Mouse (Mus musculus) heart, embryonic 15.5 days (tissue): ENCODE measurements around the gene Acsbg1. TPM values are rescaled to one million over a fixed set of nuclear protein-coding genes. Genes with fewer than 3 reads are reported as not detected.

Experiments used
- ATAC-seq: fragments of 200-750 bp; cut with Nextera tagmentation; replicated peaks from 2 replicates; pipeline ENCODE4 v1.8.0; 2017; ENCODE audit warnings: low read depth, moderate TSS enrichment; ENCODE audit not compliant: insufficient number of reproducible peaks, insufficient read depth, low FRiP score
- H3K27ac ChIP-seq: fragments of 300-500 bp; sonication (generic); 2 replicates; pipeline ENCODE4 v1.5.1; 2015; ENCODE audit warnings: mild to moderate bottlenecking, inconsistent platforms
- H3K27me3 ChIP-seq: fragments of 300-500 bp; sonication (generic); 2 replicates; pipeline ENCODE4 v1.6.1; 2015; ENCODE audit warnings: inconsistent platforms
- H3K36me3 ChIP-seq: fragments of 300-500 bp; sonication (generic); 2 replicates; pipeline ENCODE4 v1.6.1; 2015; ENCODE audit warnings: mild to moderate bottlenecking, inconsistent platforms
- H3K4me1 ChIP-seq: fragments of 300-500 bp; sonication (generic); replicated peaks from 2 replicates; pipeline ENCODE4 v1.6.1; 2015; ENCODE audit warnings: inconsistent platforms
- H3K4me2 ChIP-seq: fragments of 300-500 bp; sonication (generic); 2 replicates; pipeline ENCODE4 v1.6.1; 2015; ENCODE audit warnings: inconsistent platforms, mild to moderate bottlenecking, moderate library complexity
- H3K4me3 ChIP-seq: fragments of 300-500 bp; sonication (generic); 2 replicates; pipeline ENCODE4 v1.5.1; 2015; ENCODE audit warnings: mild to moderate bottlenecking, inconsistent platforms
- H3K9ac ChIP-seq: fragments of 300-500 bp; sonication (generic); 2 replicates; pipeline ENCODE4 v1.6.1; 2015; ENCODE audit warnings: mild to moderate bottlenecking, inconsistent platforms
- H3K9me3 ChIP-seq: fragments of 300-500 bp; sonication (generic); replicated peaks from 2 replicates; pipeline ENCODE4 v1.6.1; 2016; ENCODE audit warnings: inconsistent platforms
- WGBS: fragments of 180-500 bp; shearing (Covaris S2); methylation state at CpG from one replicate; pipeline ENCODE4 v1.1.7; 2015; ENCODE audit warnings: mixed read lengths; 5-methylcytosine and 5-hydroxymethylcytosine counted together
- polyA plus RNA-seq: library from polyadenylated mRNA; unstranded; fragments of >200 nt; fragmentation: Nextera tagmentation; extraction: Ambion mirVana; gene quantifications from 2 replicates; pipeline ENCODE4 v1.2.1, GENCODE M21; 2015

The Acsbg1 gene
- polyA plus RNA-seq, 1 experiment from 2014 or later, result not detected

- no peak for ATAC-seq
- H3K4me2 ChIP-seq, result no peak overlapping the region
- no peak overlapping the region for H3K4me3 ChIP-seq
- 0 out of 2 replicates have a peak, but pooled peaks cover 4% of the 10 kb centered on the region for H3K4me1 ChIP-seq
- no peak overlapping the region for H3K9ac ChIP-seq
- no peaks in the 10 kb centered on the region for H3K9me3 ChIP-seq
- no peak overlapping the region for H3K27ac ChIP-seq
- H3K27me3 ChIP-seq, result no peaks in the 10 kb centered on the region
- WGBS, result 57% methylated on average over 4 of the region's 4 CpGs
- no peaks in the 10 kb centered on the region for H3K36me3 ChIP-seq
Measured at GRCm38 (mm10) chr9:54642556-54642955, 19.1 kb downstream of the Acsbg1 start.

GRCm38 (mm10) chr9:54642149-54642548, 19.5 kb downstream of the Acsbg1 start:
- 0 out of 2 replicates have a peak, but pooled peaks cover 4% of the 10 kb centered on the region for H3K4me1 ChIP-seq
- H3K27me3 ChIP-seq, result no peaks in the 10 kb centered on the region
- 65% methylated on average over 2 of the region's 2 CpGs for WGBS
- H3K9me3 ChIP-seq, result no peaks in the 10 kb centered on the region
- H3K36me3 ChIP-seq, result no peaks in the 10 kb centered on the region
- H3K4me2 ChIP-seq, result no peak overlapping the region
- H3K9ac ChIP-seq, result no peak overlapping the region
- ATAC-seq, result no peak
- no peak overlapping the region for H3K4me3 ChIP-seq
- no peak overlapping the region for H3K27ac ChIP-seq

GRCm38 (mm10) chr9:54641548-54641947, 20.1 kb downstream of the Acsbg1 start:
- Histone ChIP-seq H3K4me1 (0 out of 2 replicates have a peak, but pooled peaks cover 4% of the 10 kb centered on the region), H3K4me3 (no peak overlapping the region), H3K36me3 (no peaks in the 10 kb centered on the region), H3K9ac (no peak overlapping the region), H3K9me3 (no peaks in the 10 kb centered on the region), H3K27me3 (no peaks in the 10 kb centered on the region), H3K27ac (no peak overlapping the region), H3K4me2 (no peak overlapping the region)
- 72% methylated on average over 3 of the region's 3 CpGs for WGBS
- ATAC-seq, result no peak

- H3K4me3 ChIP-seq, result no peak overlapping the region
- no peak overlapping the region for H3K27ac ChIP-seq
- ATAC-seq, result no peak; the same call in 1 of the 2 replicates
- H3K4me2 ChIP-seq, result no peak overlapping the region
- H3K36me3 ChIP-seq, result no peaks in the 10 kb centered on the region
- H3K9me3 ChIP-seq, result no peaks in the 10 kb centered on the region
- no peak overlapping the region for H3K9ac ChIP-seq
- WGBS, result 53% methylated on average over 2 of the region's 2 CpGs
- no peaks in the 10 kb centered on the region for H3K27me3 ChIP-seq
- H3K4me1 ChIP-seq, result peaks cover 6% of the 10 kb centered on the region; the same call in 1 of the 2 replicates
Measured at GRCm38 (mm10) chr9:54639192-54639591, 22.5 kb downstream of the Acsbg1 start.

GRCm38 (mm10) chr9:54637510-54638314, 24.0 kb downstream of the Acsbg1 start:
- 49% methylated on average over 5 of the region's 5 CpGs for WGBS
- no peak overlapping the region for H3K9ac ChIP-seq
- H3K4me1 ChIP-seq, result peaks cover 12% of the 10 kb centered on the region
- no peak for ATAC-seq
- H3K36me3 ChIP-seq, result no peaks in the 10 kb centered on the region
- no peak overlapping the region for H3K4me3 ChIP-seq
- H3K27ac ChIP-seq, result no peak overlapping the region
- H3K9me3 ChIP-seq, result no peaks in the 10 kb centered on the region
- H3K4me2 ChIP-seq, result no peak overlapping the region
- H3K27me3 ChIP-seq, result no peaks in the 10 kb centered on the region

- no peaks in the 10 kb centered on the region for H3K9me3 ChIP-seq
- H3K4me1 ChIP-seq, result peaks cover 8% of the 10 kb centered on the region
- H3K27ac ChIP-seq, result no peak overlapping the region
- no peak overlapping the region for H3K4me3 ChIP-seq
- ATAC-seq, result no peak
- no peak overlapping the region for H3K9ac ChIP-seq
- H3K27me3 ChIP-seq, result no peaks in the 10 kb centered on the region
- peak overlapping the region; percentile 42; the same call in 1 of the 2 replicates for H3K4me2 ChIP-seq
- H3K36me3 ChIP-seq, result no peaks in the 10 kb centered on the region
- WGBS, result 77% methylated on average over 2 of the region's 2 CpGs
Measured at GRCm38 (mm10) chr9:54633401-54633800, 28.3 kb downstream of the Acsbg1 start.

- Histone ChIP-seq H3K36me3 (no peaks in the 10 kb centered on the region), H3K27ac (no peak overlapping the region)
- no peak for ATAC-seq
Measured at GRCm38 (mm10) chr9:54630905-54631304, 30.8 kb downstream of the Acsbg1 start.

GRCm38 (mm10) chr9:54629613-54630261, 31.9 kb downstream of the Acsbg1 start:
- H3K4me1 ChIP-seq, result peaks cover 8% of the 10 kb centered on the region
- 79% methylated on average over 5 of the region's 5 CpGs for WGBS
- no peak for ATAC-seq
- H3K4me3 ChIP-seq, result no peak overlapping the region
- no peak overlapping the region for H3K9ac ChIP-seq
- H3K9me3 ChIP-seq, result no peaks in the 10 kb centered on the region
- H3K27ac ChIP-seq, result no peak overlapping the region
- no peak overlapping the region for H3K4me2 ChIP-seq
- H3K36me3 ChIP-seq, result no peaks in the 10 kb centered on the region
- no peaks in the 10 kb centered on the region for H3K27me3 ChIP-seq

More at GRCm38 (mm10) chr9:54630905-54631304, 30.8 kb downstream of the Acsbg1 start:
- Histone ChIP-seq H3K9ac (no peak overlapping the region), H3K4me3 (no peak overlapping the region), H3K4me1 (peaks cover 8% of the 10 kb centered on the region), H3K9me3 (no peaks in the 10 kb centered on the region), H3K4me2 (no peak overlapping the region), H3K27me3 (no peaks in the 10 kb centered on the region)

- H3K36me3 ChIP-seq, result no peaks in the 10 kb centered on the region
- H3K4me3 ChIP-seq, result no peak overlapping the region
- 78% methylated on average over 4 of the region's 4 CpGs for WGBS
- H3K9me3 ChIP-seq, result no peaks in the 10 kb centered on the region
- no peaks in the 10 kb centered on the region for H3K27me3 ChIP-seq
- peaks cover 1% of the 10 kb centered on the region for H3K4me1 ChIP-seq
- H3K27ac ChIP-seq, result no peak overlapping the region
- ATAC-seq, result no peak
- H3K9ac ChIP-seq, result no peak overlapping the region
- H3K4me2 ChIP-seq, result no peak overlapping the region
Measured at GRCm38 (mm10) chr9:54628752-54629151, 32.9 kb downstream of the Acsbg1 start.

GRCm38 (mm10) chr9:54627240-54627639, 34.4 kb downstream of the Acsbg1 start:
- Histone ChIP-seq H3K36me3 (no peaks in the 10 kb centered on the region), H3K9me3 (no peaks in the 10 kb centered on the region), H3K4me3 (no peak overlapping the region), H3K9ac (no peak overlapping the region), H3K27ac (no peak overlapping the region), H3K4me1 (no peaks in the 10 kb centered on the region), H3K4me2 (no peak overlapping the region), H3K27me3 (no peaks in the 10 kb centered on the region)
- ATAC-seq, result no peak
- 84% methylated on average over 5 of the region's 5 CpGs for WGBS

GRCm38 (mm10) chr9:54614182-54614850, 47.4 kb downstream of the Acsbg1 start:
- H3K4me2 ChIP-seq, result no peak overlapping the region
- peak; percentile 55; the same call in 1 of the 2 replicates for ATAC-seq
- no peaks in the 10 kb centered on the region for H3K36me3 ChIP-seq
- no peak overlapping the region for H3K4me3 ChIP-seq
- H3K27ac ChIP-seq, result no peak overlapping the region
- no peaks in the 10 kb centered on the region for H3K27me3 ChIP-seq
- no peak overlapping the region for H3K9ac ChIP-seq
- peaks cover 3% of the 10 kb centered on the region; the same call in 1 of the 2 replicates for H3K4me1 ChIP-seq
- whole genome bisulfite sequencing, result 46% methylated on average over 13 of the region's 13 CpGs
- H3K9me3 ChIP-seq, result no peaks in the 10 kb centered on the region
